Mouse (Mus musculus) bone marrow, adult 2 months (tissue): Measurements from ENCODE around the gene Coro1a.

Experiments used
- CTCF ChIP-seq: fragments of 200-500 bp; IDR thresholded peaks from 2 replicates; pipeline ENCODE4 v1.5.1; 2011; ENCODE audit warnings: low read length, control low read depth; ENCODE audit not compliant: control insufficient read depth, insufficient read depth
- POLR2A ChIP-seq: fragments of 200-500 bp; IDR thresholded peaks from 2 replicates; pipeline ENCODE4 v1.6.1; 2011; ENCODE audit warnings: low read depth, mild to moderate bottlenecking, control low read depth, low read length, borderline replicate concordance; ENCODE audit not compliant: control insufficient read depth

DNA sequence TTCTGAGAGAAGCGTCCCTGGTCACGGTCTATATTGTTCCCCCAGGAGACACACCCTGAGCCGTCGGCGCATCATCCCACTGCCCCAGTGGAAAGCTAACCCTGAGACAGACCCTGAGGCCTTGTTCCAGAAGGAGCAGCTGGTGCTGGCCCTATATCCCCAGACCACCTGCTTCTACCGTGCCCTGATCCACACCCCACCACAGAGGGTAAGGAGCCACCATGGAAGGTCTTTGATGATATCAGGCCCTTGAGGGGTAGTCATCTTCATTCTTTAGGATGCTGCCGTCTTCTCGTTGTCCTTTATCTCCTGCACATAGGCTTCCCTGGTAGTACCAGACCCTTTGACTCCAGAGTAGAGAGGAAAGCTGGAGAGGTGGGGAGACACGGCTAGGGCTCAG, 35.5 kb downstream of the Coro1a start:
- TF ChIP-seq CTCF (no peak), POLR2A (no peak)
